Mouse (Mus musculus) heart, embryonic 16.5 days (tissue): ENCODE measurements around the gene Gdf3. TPM values are rescaled to one million over a fixed set of nuclear protein-coding genes. Genes with fewer than 3 reads are reported as not detected.

Source experiments
- ATAC-seq: fragments of 200-750 bp; cut with Nextera tagmentation; replicated peaks from 2 replicates; pipeline ENCODE4 v1.8.0; 2017; ENCODE audit warnings: moderate number of reproducible peaks; ENCODE audit not compliant: insufficient read depth, low FRiP score; ENCODE audit errors: extremely low read depth
- H3K27ac ChIP-seq: fragments of 300-500 bp; sonication (generic); 2 replicates; pipeline ENCODE4 v1.5.1; 2014; ENCODE audit warnings: mild to moderate bottlenecking, low read length, control low read depth, moderate library complexity
- H3K27me3 ChIP-seq: fragments of 300-500 bp; sonication (generic); 2 replicates; pipeline ENCODE4 v1.6.1; 2014; ENCODE audit warnings: low read length, mixed read lengths; ENCODE audit not compliant: control insufficient read depth, insufficient read depth
- H3K36me3 ChIP-seq: fragments of 300-500 bp; sonication (generic); 2 replicates; pipeline ENCODE4 v1.6.1; 2014; ENCODE audit not compliant: control insufficient read depth, insufficient read depth
- H3K4me1 ChIP-seq: fragments of 300-500 bp; sonication (generic); 2 replicates; pipeline ENCODE4 v1.6.1; 2014; ENCODE audit warnings: low read length, mixed read lengths; ENCODE audit not compliant: control insufficient read depth, insufficient read depth
- H3K4me2 ChIP-seq: fragments of 300-500 bp; sonication (generic); 2 replicates; pipeline ENCODE4 v1.6.1; 2014; ENCODE audit warnings: low read depth, mild to moderate bottlenecking, control low read depth, low read length
- H3K4me3 ChIP-seq: fragments of 300-500 bp; sonication (generic); 2 replicates; pipeline ENCODE4 v1.5.1; 2014; ENCODE audit warnings: mild to moderate bottlenecking, control low read depth, low read length
- H3K9ac ChIP-seq: fragments of 300-500 bp; sonication (generic); 2 replicates; pipeline ENCODE4 v1.6.1; 2014; ENCODE audit warnings: low read length, control low read depth
- H3K9me3 ChIP-seq: fragments of 300-500 bp; sonication (generic); replicated peaks from 2 replicates; pipeline ENCODE4 v1.6.1; 2016; ENCODE audit warnings: low read length; ENCODE audit not compliant: control insufficient read depth
- WGBS: fragments of 180-500 bp; shearing (Covaris S2); extraction: QIAGEN DNeasy Blood & Tissue Kit; methylation state at CpG from one replicate; pipeline ENCODE4 v1.1.7; 2014; 5-methylcytosine and 5-hydroxymethylcytosine counted together
- polyA plus RNA-seq: library from polyadenylated mRNA; unstranded; fragments of >200 nt; fragmentation: Nextera tagmentation; extraction: Ambion mirVana; gene quantifications from 2 replicates; pipeline ENCODE4 v1.2.1, GENCODE M21; 2015

Gene Gdf3
- polyA plus RNA-seq, 1 experiment from 2014 or later, result 0.18 TPM

DNA sequence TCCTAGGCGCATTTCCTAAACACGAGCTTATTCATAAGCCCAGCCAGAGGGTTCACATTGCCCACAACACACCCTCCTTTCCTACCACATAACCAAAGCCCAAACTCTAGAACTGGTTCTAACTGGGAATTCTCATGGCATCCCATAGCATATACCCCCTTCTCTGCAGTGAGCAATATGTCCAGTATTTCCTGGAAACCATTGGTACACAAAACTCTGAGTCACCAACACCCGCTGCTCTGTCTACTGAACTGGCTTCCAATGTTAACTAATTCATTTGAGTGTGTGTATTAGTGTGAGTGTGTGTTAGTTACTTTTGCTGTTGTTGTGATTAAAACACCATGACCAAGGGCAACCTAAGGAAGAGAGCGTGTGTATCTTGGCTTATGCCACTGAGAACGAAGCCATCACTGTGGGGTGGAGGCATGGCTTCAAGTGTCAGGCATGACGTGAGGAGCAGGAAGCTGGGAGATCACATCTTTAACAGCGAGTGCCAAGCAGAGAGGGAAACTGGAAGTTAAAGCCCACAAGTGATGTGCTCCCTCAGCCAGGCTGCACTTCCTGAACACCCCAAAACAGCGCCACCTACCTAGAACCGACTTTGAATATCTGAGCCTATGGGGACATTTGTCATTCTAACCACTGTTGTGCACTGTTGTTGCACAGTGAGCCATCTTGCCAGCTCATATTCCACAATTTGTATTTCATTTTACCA lies 44.7 kb downstream of the Gdf3 start:
- 82% methylated on average over 9 of the region's 9 CpGs for WGBS
- H3K9ac ChIP-seq, result no peak overlapping the region
- H3K27ac ChIP-seq, result no peak overlapping the region
- ATAC-seq, result no peak
- H3K27me3 ChIP-seq, result peaks cover 15% of the 10 kb centered on the region
- no peaks in the 10 kb centered on the region for H3K9me3 ChIP-seq
- H3K4me2 ChIP-seq, result no peak overlapping the region
- no peak overlapping the region for H3K4me3 ChIP-seq
- no peaks in the 10 kb centered on the region for H3K4me1 ChIP-seq
- no peaks in the 10 kb centered on the region for H3K36me3 ChIP-seq

- Histone ChIP-seq H3K9me3 (no peaks in the 10 kb centered on the region), H3K4me2 (no peak overlapping the region; the same call in 1 of the 2 replicates), H3K27me3 (peaks cover 15% of the 10 kb centered on the region), H3K36me3 (no peaks in the 10 kb centered on the region), H3K4me1 (no peaks in the 10 kb centered on the region), H3K27ac (no peak overlapping the region), H3K4me3 (no peak overlapping the region), H3K9ac (no peak overlapping the region)
- WGBS, result 2% methylated on average over 6 of the region's 6 CpGs
- ATAC-seq, result no peak
These were observed 47.4 kb downstream of the Gdf3 start for GRCm38 (mm10) chr6:122562463-122562862.

- no peak overlapping the region for H3K27ac ChIP-seq
- peaks cover 15% of the 10 kb centered on the region for H3K27me3 ChIP-seq
- no peak overlapping the region for H3K4me2 ChIP-seq
- H3K4me1 ChIP-seq, result no peaks in the 10 kb centered on the region
- WGBS, result 72% methylated on average over 20 of the region's 20 CpGs
- H3K4me3 ChIP-seq, result no peak overlapping the region
- H3K9me3 ChIP-seq, result no peaks in the 10 kb centered on the region
- no peak for ATAC-seq
- no peaks in the 10 kb centered on the region for H3K36me3 ChIP-seq
- no peak overlapping the region for H3K9ac ChIP-seq
These were observed 48.9 kb downstream of the Gdf3 start for GRCm38 (mm10) chr6:122561005-122561404.

GRCm38 (mm10) chr6:122560427-122560826 lies 49.5 kb downstream of the Gdf3 start:
- no peak overlapping the region for H3K4me3 ChIP-seq
- ATAC-seq, result no peak
- no peak overlapping the region for H3K27ac ChIP-seq
- 10% methylated on average over 17 of the region's 17 CpGs for WGBS
- H3K4me2 ChIP-seq, result peak overlapping the region; percentile 48
- no peaks in the 10 kb centered on the region for H3K36me3 ChIP-seq
- H3K9me3 ChIP-seq, result no peaks in the 10 kb centered on the region
- no peaks in the 10 kb centered on the region for H3K4me1 ChIP-seq
- peaks cover 15% of the 10 kb centered on the region for H3K27me3 ChIP-seq
- H3K9ac ChIP-seq, result no peak overlapping the region

GRCm38 (mm10) chr6:122556959-122557561 lies 52.8 kb downstream of the Gdf3 start:
- Histone ChIP-seq H3K4me2 (peak overlapping the region; percentile 7; the same call in 1 of the 2 replicates), H3K9me3 (no peaks in the 10 kb centered on the region), H3K4me3 (no peak overlapping the region), H3K36me3 (no peaks in the 10 kb centered on the region), H3K9ac (no peak overlapping the region), H3K27me3 (peaks cover 8% of the 10 kb centered on the region), H3K27ac (no peak overlapping the region), H3K4me1 (no peaks in the 10 kb centered on the region)
- no peak for ATAC-seq
- WGBS, result 23% methylated on average over 15 of the region's 15 CpGs

Other genes with a start within 250 kb of the Gdf3 start
- 1.6 and 2.4 TPM in 2 replicates for gene Rimklb, start 111.3 kb downstream of the Gdf3 start, polyA plus RNA-seq
- 28.2 and 32.0 TPM in 2 replicates for gene Mfap5, start 104.2 kb downstream of the Gdf3 start, polyA plus RNA-seq
- gene Aicda, start 56.3 kb downstream of the Gdf3 start, polyA plus RNA-seq, result not detected in 2 replicates
- gene Apobec1, start 7.6 kb downstream of the Gdf3 start, polyA plus RNA-seq, result 4.6 and 5.0 TPM in 2 replicates
- gene Dppa3, start 16.3 kb upstream of the Gdf3 start, polyA plus RNA-seq, result not detected in 2 replicates
- 0.54 and 1.1 TPM in 2 replicates for gene Nanog, start 97.4 kb upstream of the Gdf3 start, polyA plus RNA-seq
- gene Slc2a3, start 191.6 kb upstream of the Gdf3 start, polyA plus RNA-seq, result 10.5 and 10.9 TPM in 2 replicates
- gene Foxj2, start 209.8 kb upstream of the Gdf3 start, polyA plus RNA-seq, result 6.1 TPM in 2 replicates
- 2.5 and 2.7 TPM in 2 replicates for gene C3ar1, start 246.1 kb upstream of the Gdf3 start, polyA plus RNA-seq